Mouse (Mus musculus) forebrain, embryonic 11.5 days (tissue): ENCODE measurements at regions not wholly inside any gene's neighbourhood (a gene's known extent, or its start where the extent isn't known, plus 50 kb on each side); places are given as distances from the start of the nearest gene placed in this dataset.

ENCODE experiments used
- ATAC-seq: fragments of 200-750 bp; cut with Nextera tagmentation; replicated peaks from 2 replicates; pipeline ENCODE4 v1.8.0; 2017; ENCODE audit warnings: moderate TSS enrichment; ENCODE audit not compliant: low FRiP score
- DNase-seq: peaks from one replicate; pipeline ENCODE4 v3.0.0-alpha.2; 2017; ENCODE audit warnings: low spot score
- H3K27ac ChIP-seq: fragments of 300-500 bp; sonication (generic); 2 replicates; pipeline ENCODE4 v1.5.1; 2014; ENCODE audit warnings: low read depth, low read length
- H3K27me3 ChIP-seq: fragments of 300-500 bp; sonication (generic); 2 replicates; pipeline ENCODE4 v1.6.1; 2014; ENCODE audit warnings: mild to moderate bottlenecking, low read length, mixed read lengths; ENCODE audit not compliant: control insufficient read depth, insufficient read depth
- H3K36me3 ChIP-seq: fragments of 300-500 bp; sonication (generic); 2 replicates; pipeline ENCODE4 v1.6.1; 2014; ENCODE audit warnings: mild to moderate bottlenecking, low read length, moderate library complexity, mixed read lengths; ENCODE audit not compliant: control insufficient read depth, insufficient read depth
- H3K4me1 ChIP-seq: fragments of 300-500 bp; sonication (generic); replicated peaks from 2 replicates; pipeline ENCODE4 v1.6.1; 2014; ENCODE audit warnings: low read length, mixed read lengths; ENCODE audit not compliant: control insufficient read depth, insufficient read depth
- H3K4me2 ChIP-seq: fragments of 300-500 bp; sonication (generic); 2 replicates; pipeline ENCODE4 v1.6.1; 2014; ENCODE audit warnings: low read depth, mild to moderate bottlenecking, low read length, moderate library complexity, mixed read lengths; ENCODE audit not compliant: severe bottlenecking
- H3K4me3 ChIP-seq: fragments of 300-500 bp; sonication (generic); 2 replicates; pipeline ENCODE4 v1.5.1; 2014; ENCODE audit warnings: low read depth, low read length
- H3K9ac ChIP-seq: fragments of 300-500 bp; sonication (generic); 2 replicates; pipeline ENCODE4 v1.6.1; 2014; ENCODE audit warnings: low read length
- H3K9me3 ChIP-seq: fragments of 300-500 bp; sonication (generic); 2 replicates; pipeline ENCODE4 v1.6.1; 2016; ENCODE audit warnings: low read length, mixed read lengths; ENCODE audit not compliant: control insufficient read depth
- WGBS: fragments of 180-500 bp; shearing (Covaris S2); extraction: QIAGEN DNeasy Blood & Tissue Kit; methylation state at CpG from one replicate; pipeline ENCODE4 v1.1.7; 2014; 5-methylcytosine and 5-hydroxymethylcytosine counted together

GRCm38 (mm10) chr1:129146395-129147094 is 126.6 kb upstream of the Thsd7b start:
- no peak overlapping the region for H3K4me2 ChIP-seq
- ATAC-seq (no peak), DNase-seq (no peak)
- WGBS, result 73% methylated on average over 4 of the region's 4 CpGs
- H3K9ac ChIP-seq, result no peak overlapping the region
- H3K4me1 ChIP-seq, result no peaks in the 10 kb centered on the region
- no peaks in the 10 kb centered on the region for H3K9me3 ChIP-seq
- no peaks in the 10 kb centered on the region for H3K36me3 ChIP-seq
- no peak overlapping the region for H3K4me3 ChIP-seq
- no peaks in the 10 kb centered on the region for H3K27me3 ChIP-seq
- H3K27ac ChIP-seq, result no peak overlapping the region

GRCm38 (mm10) chr1:129138783-129139182 is 134.3 kb upstream of the Thsd7b start:
- no peak for DNase-seq
- H3K27ac ChIP-seq, result no peak overlapping the region
- H3K9me3 ChIP-seq, result no peaks in the 10 kb centered on the region
- no peak overlapping the region for H3K9ac ChIP-seq
- no peak for ATAC-seq
- no peaks in the 10 kb centered on the region for H3K36me3 ChIP-seq
- no peak overlapping the region for H3K4me3 ChIP-seq
- H3K4me1 ChIP-seq, result no peaks in the 10 kb centered on the region
- no peaks in the 10 kb centered on the region for H3K27me3 ChIP-seq
- WGBS, result 90% methylated on average over 7 of the region's 7 CpGs
- no peak overlapping the region for H3K4me2 ChIP-seq

- WGBS, result 74% methylated on average over 1 of the region's 1 CpGs
- ATAC-seq, result no peak
These were observed 166.0 kb upstream of the Thsd7b start for GRCm38 (mm10) chr1:129106961-129107557.

GRCm38 (mm10) chr1:129100997-129101396 is 172.1 kb upstream of the Thsd7b start:
- H3K27me3 ChIP-seq, result no peaks in the 10 kb centered on the region
- no peak for DNase-seq
- 88% methylated on average over 8 of the region's 8 CpGs for WGBS
- H3K4me3 ChIP-seq, result no peak overlapping the region
- H3K9ac ChIP-seq, result no peak overlapping the region
- no peak overlapping the region for H3K4me2 ChIP-seq
- no peaks in the 10 kb centered on the region for H3K36me3 ChIP-seq
- H3K9me3 ChIP-seq, result no peaks in the 10 kb centered on the region
- no peak overlapping the region for H3K27ac ChIP-seq
- ATAC-seq, result no peak
- no peaks in the 10 kb centered on the region for H3K4me1 ChIP-seq

More at GRCm38 (mm10) chr1:129106961-129107557, 166.0 kb upstream of the Thsd7b start:
- H3K36me3 ChIP-seq, result no peaks in the 10 kb centered on the region
- H3K27me3 ChIP-seq, result no peaks in the 10 kb centered on the region
- no peak overlapping the region for H3K27ac ChIP-seq
- no peaks in the 10 kb centered on the region for H3K4me1 ChIP-seq
- no peak for DNase-seq
- H3K9ac ChIP-seq, result no peak overlapping the region
- no peak overlapping the region for H3K4me2 ChIP-seq
- H3K4me3 ChIP-seq, result no peak overlapping the region
- H3K9me3 ChIP-seq, result no peaks in the 10 kb centered on the region

- ATAC-seq, result no peak
- H3K4me1 ChIP-seq, result no peaks in the 10 kb centered on the region
- H3K9me3 ChIP-seq, result no peaks in the 10 kb centered on the region
- H3K27me3 ChIP-seq, result no peaks in the 10 kb centered on the region
- no peak overlapping the region for H3K9ac ChIP-seq
- WGBS, result 75% methylated on average over 3 of the region's 3 CpGs
- no peak overlapping the region for H3K4me3 ChIP-seq
- no peak overlapping the region for H3K27ac ChIP-seq
- H3K4me2 ChIP-seq, result no peak overlapping the region
- no peak for DNase-seq
- no peaks in the 10 kb centered on the region for H3K36me3 ChIP-seq
These were observed 194.8 kb upstream of the Thsd7b start for GRCm38 (mm10) chr1:129078274-129078673.

- Histone ChIP-seq H3K36me3 (no peaks in the 10 kb centered on the region), H3K4me3 (no peak overlapping the region), H3K4me2 (no peak overlapping the region), H3K4me1 (no peaks in the 10 kb centered on the region), H3K9me3 (no peaks in the 10 kb centered on the region), H3K27ac (no peak overlapping the region), H3K9ac (no peak overlapping the region), H3K27me3 (no peaks in the 10 kb centered on the region)
- ATAC-seq, result no peak
- DNase-seq, result no peak
- WGBS, result 86% methylated on average over 6 of the region's 6 CpGs
These were observed 215.9 kb upstream of the Thsd7b start for GRCm38 (mm10) chr1:129057182-129057581.

- Histone ChIP-seq H3K36me3 (no peaks in the 10 kb centered on the region), H3K27ac (no peak overlapping the region), H3K4me1 (no peaks in the 10 kb centered on the region), H3K9ac (no peak overlapping the region), H3K27me3 (no peaks in the 10 kb centered on the region), H3K4me2 (no peak overlapping the region), H3K9me3 (no peaks in the 10 kb centered on the region), H3K4me3 (no peak overlapping the region)
- ATAC-seq (no peak), DNase-seq (no peak)
These were observed 217.8 kb upstream of the Thsd7b start for GRCm38 (mm10) chr1:129055252-129055651.

GRCm38 (mm10) chr1:129033707-129034106 is 239.4 kb upstream of the Thsd7b start:
- Histone ChIP-seq H3K36me3 (no peaks in the 10 kb centered on the region), H3K4me1 (no peaks in the 10 kb centered on the region), H3K9ac (no peak overlapping the region), H3K4me2 (no peak overlapping the region), H3K27me3 (no peaks in the 10 kb centered on the region), H3K9me3 (no peaks in the 10 kb centered on the region), H3K27ac (no peak overlapping the region), H3K4me3 (no peak overlapping the region)
- DNase-seq (no peak), ATAC-seq (no peak)
- WGBS, result 69% methylated on average over 5 of the region's 5 CpGs

- H3K36me3 ChIP-seq, result no peaks in the 10 kb centered on the region
- 78% methylated on average over 1 of the region's 1 CpGs for WGBS
- H3K4me1 ChIP-seq, result no peaks in the 10 kb centered on the region
- DNase-seq, result no peak
- no peak overlapping the region for H3K4me2 ChIP-seq
- no peak overlapping the region for H3K9ac ChIP-seq
- H3K27ac ChIP-seq, result no peak overlapping the region
- H3K9me3 ChIP-seq, result no peaks in the 10 kb centered on the region
- no peak for ATAC-seq
- H3K27me3 ChIP-seq, result no peaks in the 10 kb centered on the region
- H3K4me3 ChIP-seq, result no peak overlapping the region
These were observed 267.2 kb upstream of the Thsd7b start for GRCm38 (mm10) chr1:129005899-129006298.
